Mouse (Mus musculus) stomach, embryonic 14.5 days (tissue): ENCODE data around the gene Fgf18. TPM values are rescaled to one million over a fixed set of nuclear protein-coding genes. Genes with fewer than 3 reads are reported as not detected.

Experiments
- polyA plus RNA-seq: library from polyadenylated mRNA; unstranded; fragments of >200 nt; fragmentation: Nextera tagmentation; extraction: Ambion mirVana; gene quantifications from 2 replicates; pipeline ENCODE4 v1.2.1, GENCODE M21; 2014

Fgf18 gene
- polyA plus RNA-seq, 1 experiment from 2014 or later = 2.8 TPM

Other genes with a start within 250 kb of the Fgf18 start
- 1,097 and 1,101 TPM in 2 replicates for gene Npm1, start 15.8 kb upstream of the Fgf18 start, polyA plus RNA-seq
- gene Tlx3, start 56.2 kb upstream of the Fgf18 start, polyA plus RNA-seq = not detected in 2 replicates
- not detected in 2 replicates for gene Gm12117, start 129.3 kb upstream of the Fgf18 start, polyA plus RNA-seq